Mouse (Mus musculus) heart, embryonic 12.5 days (tissue): ENCODE measurements at regions not wholly inside any gene's neighbourhood (a gene's known extent, or its start where the extent isn't known, plus 50 kb on each side); places are given as distances from the start of the nearest gene placed in this dataset.
"Not testable (repeated sequence)": the region's sequence is repeated elsewhere in the genome, so short reads cannot be mapped to it uniquely, and the experiment has no call there.

Experiments
- ATAC-seq: fragments of 200-750 bp; cut with Nextera tagmentation; 2 replicates; pipeline ENCODE4 v1.8.0; 2017; ENCODE audit warnings: moderate TSS enrichment, moderate library complexity; ENCODE audit not compliant: insufficient number of reproducible peaks, low FRiP score
- H3K27ac ChIP-seq: fragments of 300-500 bp; sonication (generic); 2 replicates; pipeline ENCODE4 v1.5.1; 2016; ENCODE audit warnings: mild to moderate bottlenecking, moderate library complexity; ENCODE audit not compliant: poor library complexity, severe bottlenecking
- H3K27me3 ChIP-seq: fragments of 300-500 bp; sonication (generic); replicated peaks from 2 replicates; pipeline ENCODE4 v1.6.1; 2016; ENCODE audit warnings: mild to moderate bottlenecking, moderate library complexity
- H3K36me3 ChIP-seq: fragments of 300-500 bp; sonication (generic); 2 replicates; pipeline ENCODE4 v1.6.1; 2016; ENCODE audit warnings: mild to moderate bottlenecking, moderate library complexity
- H3K4me1 ChIP-seq: fragments of 300-500 bp; sonication (generic); replicated peaks from 2 replicates; pipeline ENCODE4 v1.6.1; 2016; ENCODE audit warnings: mild to moderate bottlenecking
- H3K4me2 ChIP-seq: fragments of 300-500 bp; sonication (generic); 2 replicates; pipeline ENCODE4 v1.6.1; 2016; ENCODE audit warnings: mild to moderate bottlenecking, moderate library complexity
- H3K4me3 ChIP-seq: fragments of 300-500 bp; sonication (generic); 2 replicates; pipeline ENCODE4 v1.5.1; 2016; ENCODE audit warnings: mild to moderate bottlenecking
- H3K9ac ChIP-seq: fragments of 300-500 bp; sonication (generic); 2 replicates; pipeline ENCODE4 v1.6.1; 2016; ENCODE audit warnings: mild to moderate bottlenecking, moderate library complexity
- H3K9me3 ChIP-seq: fragments of 300-500 bp; sonication (generic); replicated peaks from 2 replicates; pipeline ENCODE4 v1.6.1; 2016; ENCODE audit warnings: mild to moderate bottlenecking, moderate library complexity
- WGBS: fragments of 180-500 bp; shearing (Covaris S2); methylation state at CpG from one replicate; pipeline ENCODE4 v1.1.7; 2016; 5-methylcytosine and 5-hydroxymethylcytosine counted together

DNA sequence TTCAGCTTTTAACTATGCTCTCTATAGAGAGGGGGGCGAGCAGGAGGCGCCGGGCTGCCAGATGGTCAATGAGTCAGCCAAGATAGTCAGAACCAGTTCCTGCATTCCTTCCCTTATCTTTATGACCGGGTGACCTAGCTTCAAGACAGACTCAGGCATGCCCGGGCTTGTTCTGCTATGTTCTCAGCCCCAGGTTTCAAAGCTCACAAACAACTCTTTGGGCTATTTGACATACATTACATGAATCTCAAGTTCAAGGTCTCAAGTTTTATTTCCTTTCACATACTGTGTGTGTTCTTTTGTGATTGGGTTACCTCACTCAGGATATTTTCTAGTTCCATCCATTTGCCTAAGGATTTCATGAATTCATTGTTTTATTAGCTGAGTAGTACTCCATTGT lies 265.8 kb upstream of the Fmr1 start:
- H3K36me3 ChIP-seq, H3K27ac ChIP-seq, H3K4me2 ChIP-seq, H3K27me3 ChIP-seq, H3K9ac ChIP-seq, H3K4me3 ChIP-seq, H3K4me1 ChIP-seq, H3K9me3 ChIP-seq: not testable (repeated sequence)
- ATAC-seq, result 0 out of 2 replicates have a peak, but pooled peaks have one; percentile 22
- WGBS, result 53% methylated on average over 5 of the region's 5 CpGs

DNA sequence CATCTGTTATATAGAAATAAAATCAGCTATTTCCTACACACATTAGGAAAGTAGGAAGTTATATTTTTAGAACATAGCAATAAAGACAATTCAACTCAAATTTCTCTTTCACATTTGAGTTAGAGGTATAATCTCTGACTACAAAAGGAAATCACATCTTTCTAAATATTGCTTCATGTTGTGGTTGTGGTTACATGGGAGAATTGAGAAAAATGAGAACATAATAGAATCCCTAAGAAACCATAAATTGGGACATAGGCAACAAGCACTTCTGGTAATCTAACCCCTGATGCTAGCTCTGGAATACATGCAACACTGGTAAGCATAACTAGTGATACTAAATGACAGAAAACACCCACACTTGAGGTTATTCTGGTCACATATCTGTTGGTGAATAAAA lies 256.1 kb upstream of the Fmr1 start:
- Histone ChIP-seq H3K9me3 (no peaks in the 10 kb centered on the region), H3K36me3 (no peaks in the 10 kb centered on the region), H3K4me2 (no peak overlapping the region), H3K4me1 (no peaks in the 10 kb centered on the region), H3K27ac (no peak overlapping the region), H3K27me3 (no peaks in the 10 kb centered on the region), H3K4me3 (no peak overlapping the region), H3K9ac (no peak overlapping the region)
- no peak for ATAC-seq
